Mouse (Mus musculus) naive thymus-derived CD4-positive, alpha-beta T cell, adult 5 months (primary cell): ENCODE results near the gene Txnrd3. TPM values are rescaled to one million over a fixed set of nuclear protein-coding genes. Genes with fewer than 3 reads are reported as not detected.

Experiments
- polyA plus RNA-seq: library from polyadenylated mRNA; unstranded; fragments of 100-300 nt; shearing (Covaris generic); gene quantifications from one replicate; pipeline ENCODE4 v1.2.1, GENCODE M21; 2017

Txnrd3 gene
- polyA plus RNA-seq, result 8.5 TPM

GRCm38 (mm10) chr6:89643798-89644270 lies at the start of gene Txnrd3:
Gene Txnrd3, plus strand, starts transcription at chr6:89643988.

GRCm38 (mm10) chr6:89595018-89595776 lies 48.6 kb upstream of the Txnrd3 start, which contains the start of gene Chchd6:
Gene Chchd6, minus strand, starts transcription at chr6:89595652.

DNA sequence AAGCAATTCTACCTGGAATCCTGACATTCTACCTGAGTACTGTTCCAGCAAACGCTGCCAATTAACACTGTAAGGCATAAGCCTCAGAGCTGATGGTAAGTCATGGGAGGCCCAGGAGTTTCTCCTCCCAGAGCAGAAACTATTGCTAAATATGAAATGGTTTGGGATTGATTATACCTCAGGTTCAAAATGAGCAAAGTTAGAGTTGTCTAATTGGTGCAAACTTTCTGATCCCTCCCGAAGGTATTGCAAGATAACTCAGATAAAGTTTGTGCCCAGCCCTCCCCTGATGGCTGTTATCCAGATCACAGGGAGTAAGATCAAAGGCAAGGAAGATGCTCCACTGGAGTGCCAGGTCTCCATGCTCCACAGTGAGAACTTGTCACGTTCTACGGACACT lies 63.5 kb downstream of the Txnrd3 start, which contains the start of gene Vmn1r40:
TSS of gene Vmn1r40 (plus strand) at position 301 of the 400 bp plus-strand sequence.

Other genes with a start within 250 kb of the Txnrd3 start
- gene Chchd6, start 48.3 kb upstream of the Txnrd3 start, polyA plus RNA-seq, result 4.8 TPM
- not detected for gene Vmn1r40, start 63.6 kb downstream of the Txnrd3 start, polyA plus RNA-seq
- gene Vmn1r41, start 96.8 kb downstream of the Txnrd3 start, polyA plus RNA-seq, result not detected
- not detected for gene Vmn1r42, start 232.4 kb downstream of the Txnrd3 start, polyA plus RNA-seq
- gene Vmn1r43, start 232.4 kb downstream of the Txnrd3 start, polyA plus RNA-seq, result not detected
- not detected for gene Vmn1r44, start 239.7 kb downstream of the Txnrd3 start, polyA plus RNA-seq